Mouse (Mus musculus) CD8-positive naive resting alpha-beta T cell, adult 2 months (primary cell): ENCODE results near the gene Vmn1r24.
"Not testable (repeated sequence)": the region's sequence is repeated elsewhere in the genome, so short reads cannot be mapped to it uniquely, and the experiment has no call there.

Source experiments
- DNase-seq, 2 experiments: peaks; one replicate each; pipeline ENCODE4 v3.0.0; 2022; ENCODE audit warnings: low read depth in 2 of 2, low spot score in 2 of 2

The Vmn1r24 gene

DNA sequence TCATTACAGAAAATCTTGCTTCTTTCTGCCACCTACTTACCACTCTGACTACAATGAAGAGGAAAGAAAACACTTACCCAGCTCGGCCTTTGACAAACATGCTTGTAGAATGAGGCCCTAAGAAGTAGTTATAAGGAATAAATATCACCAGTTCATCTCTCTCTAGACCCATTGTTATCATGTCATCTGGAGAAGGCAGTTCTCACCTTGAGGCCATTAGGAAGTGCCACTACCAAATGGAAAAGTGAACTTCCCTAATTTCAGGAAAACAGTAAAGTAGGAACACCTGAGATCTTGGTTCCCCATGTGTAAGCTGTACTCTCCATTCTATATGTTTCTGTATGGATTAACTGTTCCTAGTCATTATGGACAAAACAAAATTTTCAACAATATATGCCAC lies at the start of gene Vmn1r24:
Gene Vmn1r24, minus strand, starts transcription at position 101 of the 400 bp plus-strand sequence.
- DNase-seq: not testable (repeated sequence)

DNA sequence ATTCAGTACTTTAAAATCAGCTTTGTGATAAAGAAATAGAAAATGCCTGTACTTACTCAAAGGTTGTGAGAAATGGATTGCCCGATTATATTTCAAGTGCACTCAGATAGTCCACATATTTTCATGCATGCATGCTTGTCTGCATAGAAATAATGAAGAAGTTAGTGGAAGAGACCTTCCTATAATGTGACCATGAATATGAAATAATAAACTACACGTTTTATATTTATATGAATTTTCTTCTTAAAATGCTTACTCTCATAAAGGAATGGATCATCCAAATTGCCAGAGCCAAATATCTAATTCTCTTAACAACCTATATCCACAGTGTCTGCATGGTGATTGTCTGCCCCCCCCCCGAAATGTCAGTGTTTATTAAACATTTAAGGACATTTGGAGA lies 19.4 kb upstream of the Vmn1r24 start, which contains the start of gene Vmn1r25:
Gene Vmn1r25, minus strand, starts transcription at position 101 of the 400 bp plus-strand sequence.
- no peak for DNase-seq

DNA sequence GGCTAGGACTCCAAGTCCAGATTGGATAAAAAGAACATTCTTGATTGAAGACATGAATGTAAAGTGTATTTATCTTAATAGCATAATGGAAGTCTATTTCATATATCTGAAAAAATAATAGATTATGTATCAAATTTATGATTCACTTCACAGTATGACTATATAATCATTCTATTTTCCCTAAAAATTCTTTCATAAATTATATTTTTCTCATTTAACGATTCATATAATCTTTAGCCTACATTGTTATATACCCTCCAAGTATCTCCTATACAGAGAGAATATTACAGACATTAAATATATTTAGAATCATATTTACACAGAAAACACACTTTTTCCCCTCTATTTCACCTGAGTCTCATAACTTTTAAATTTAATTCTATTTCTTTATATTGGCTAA lies 34.6 kb downstream of the Vmn1r24 start, which contains the start of gene Vmn1r23:
Gene Vmn1r23, minus strand, starts transcription at position 101 of the 400 bp plus-strand sequence.
- DNase-seq: no peak

DNA sequence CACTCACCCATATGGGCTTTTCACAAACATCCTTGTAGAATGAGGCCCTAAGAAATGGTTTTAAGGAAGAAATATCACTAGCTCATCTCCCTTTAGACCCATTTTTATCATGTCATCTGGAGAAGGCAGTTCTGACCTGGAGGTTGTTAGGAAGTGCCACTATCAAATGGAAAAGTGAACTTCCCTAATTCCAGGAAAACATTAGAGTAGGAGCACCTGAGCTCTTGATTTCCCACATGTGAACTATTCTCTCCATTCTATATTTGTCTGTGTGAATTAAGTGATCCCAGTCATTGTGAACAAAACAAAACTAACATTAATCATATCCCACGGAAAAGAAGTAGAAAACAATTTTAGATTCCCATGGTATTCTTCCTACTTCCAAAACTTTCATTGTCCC lies 53.4 kb downstream of the Vmn1r24 start, which contains the start of gene Vmn1r22:
Gene Vmn1r22, minus strand, starts transcription at position 101 of the 400 bp plus-strand sequence.
- no peak for DNase-seq
